Mouse (Mus musculus) midbrain, embryonic 14.5 days (tissue): ENCODE data around the gene Col17a1. TPM values are rescaled to one million over a fixed set of nuclear protein-coding genes. Genes with fewer than 3 reads are reported as not detected.

Source experiments
- ATAC-seq: fragments of 200-750 bp; cut with Nextera tagmentation; 2 replicates; pipeline ENCODE4 v1.8.0; 2017; ENCODE audit warnings: moderate number of reproducible peaks, moderate library complexity; ENCODE audit not compliant: low FRiP score, low TSS enrichment
- DNase-seq: peaks from one replicate; pipeline ENCODE4 v3.0.0-alpha.2; 2015
- H3K27ac ChIP-seq: fragments of 300-500 bp; sonication (generic); replicated peaks from 2 replicates; pipeline ENCODE4 v1.5.1; 2014; ENCODE audit warnings: mild to moderate bottlenecking, low read depth, low read length, moderate library complexity
- H3K27me3 ChIP-seq: fragments of 300-500 bp; sonication (generic); 2 replicates; pipeline ENCODE4 v1.6.1; 2014; ENCODE audit warnings: low read length, control low read depth, mixed read lengths; ENCODE audit not compliant: control insufficient read depth, insufficient read depth
- H3K36me3 ChIP-seq: fragments of 300-500 bp; sonication (generic); 2 replicates; pipeline ENCODE4 v1.6.1; 2014; ENCODE audit warnings: low read length, control low read depth; ENCODE audit not compliant: control insufficient read depth, insufficient read depth
- H3K4me1 ChIP-seq: fragments of 300-500 bp; sonication (generic); 2 replicates; pipeline ENCODE4 v1.6.1; 2014; ENCODE audit warnings: mild to moderate bottlenecking, antibody characterized with exemption, low read length, control low read depth; ENCODE audit not compliant: control insufficient read depth, insufficient read depth
- H3K4me2 ChIP-seq: fragments of 300-500 bp; sonication (generic); 2 replicates; pipeline ENCODE4 v1.6.1; 2014; ENCODE audit warnings: mild to moderate bottlenecking, low read length, moderate library complexity
- H3K4me3 ChIP-seq: fragments of 300-500 bp; sonication (generic); replicated peaks from 2 replicates; pipeline ENCODE4 v1.5.1; 2014; ENCODE audit warnings: low read depth, low read length
- H3K9ac ChIP-seq: fragments of 300-500 bp; sonication (generic); replicated peaks from 2 replicates; pipeline ENCODE4 v1.6.1; 2014; ENCODE audit warnings: mild to moderate bottlenecking, low read length, moderate library complexity
- H3K9me3 ChIP-seq: fragments of 300-500 bp; sonication (generic); 2 replicates; pipeline ENCODE4 v1.6.1; 2016; ENCODE audit warnings: low read length, control low read depth, mixed read lengths; ENCODE audit not compliant: control insufficient read depth
- WGBS: fragments of 180-500 bp; shearing (Covaris S2); extraction: QIAGEN DNeasy Blood & Tissue Kit; methylation state at CpG from one replicate; pipeline ENCODE4 v1.1.7; 2014; 5-methylcytosine and 5-hydroxymethylcytosine counted together
- polyA plus RNA-seq: library from polyadenylated mRNA; unstranded; fragments of >200 nt; fragmentation: Nextera tagmentation; extraction: Ambion mirVana; gene quantifications from 2 replicates; pipeline ENCODE4 v1.2.1, GENCODE M21; 2014

Col17a1 gene
- polyA plus RNA-seq, 1 experiment from 2014 or later, result 0.29 TPM

DNA sequence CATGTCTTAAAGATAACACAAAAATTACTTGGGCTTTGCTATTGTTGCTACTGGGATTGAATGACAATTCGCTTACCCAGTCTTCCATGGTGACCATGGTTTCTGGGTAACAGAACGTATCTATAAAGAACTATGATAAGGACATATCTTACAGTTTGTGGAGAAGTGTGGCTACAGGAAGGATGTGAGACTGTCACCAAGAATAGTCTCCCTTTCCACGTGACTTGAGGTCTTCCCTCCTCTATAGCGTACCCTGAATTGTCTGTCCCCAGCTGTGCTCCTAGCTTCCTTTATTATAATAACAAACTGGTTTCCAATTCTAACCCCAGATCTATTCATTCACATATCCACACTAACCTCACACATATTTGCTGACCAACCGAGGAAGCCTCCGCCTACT is 3.8 kb upstream of the Col17a1 start:
- no peak overlapping the region for H3K27ac ChIP-seq
- no peak overlapping the region for H3K9ac ChIP-seq
- no peak overlapping the region for H3K4me2 ChIP-seq
- no peaks in the 10 kb centered on the region for H3K9me3 ChIP-seq
- WGBS, result 91% methylated on average over 6 of the region's 6 CpGs
- no peak overlapping the region for H3K4me3 ChIP-seq
- H3K36me3 ChIP-seq, result no peaks in the 10 kb centered on the region
- no peak for ATAC-seq
- no peak for DNase-seq
- H3K4me1 ChIP-seq, result 0 out of 2 replicates have a peak, but pooled peaks cover under 1% of the 10 kb centered on the region
- H3K27me3 ChIP-seq, result no peaks in the 10 kb centered on the region

DNA sequence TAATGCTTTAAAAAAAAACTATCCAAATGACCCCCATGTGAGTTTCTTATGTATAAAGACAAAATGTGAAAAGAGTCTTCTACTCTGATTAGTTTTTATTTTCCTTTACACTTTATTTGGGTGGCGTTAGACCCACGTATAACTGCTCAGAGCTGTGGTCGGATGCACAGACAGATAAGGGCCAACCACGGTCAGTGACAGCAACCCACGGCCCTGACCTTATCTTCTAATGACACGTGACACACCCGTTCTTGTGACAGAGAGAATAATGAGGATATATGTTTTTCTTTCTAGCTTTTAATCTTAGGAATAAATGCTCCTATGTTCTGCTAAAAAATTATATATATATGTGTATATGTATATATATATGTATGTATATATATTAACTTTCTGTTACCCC is 2.3 kb downstream of the Col17a1 start:
- ATAC-seq (no peak), DNase-seq (no peak)
- Histone ChIP-seq H3K27me3 (no peaks in the 10 kb centered on the region), H3K4me1 (no peaks in the 10 kb centered on the region), H3K9me3 (no peaks in the 10 kb centered on the region), H3K4me3 (no peak overlapping the region), H3K9ac (no peak overlapping the region), H3K4me2 (no peak overlapping the region), H3K36me3 (no peaks in the 10 kb centered on the region), H3K27ac (no peak overlapping the region)
- 93% methylated on average over 7 of the region's 7 CpGs for WGBS

DNA sequence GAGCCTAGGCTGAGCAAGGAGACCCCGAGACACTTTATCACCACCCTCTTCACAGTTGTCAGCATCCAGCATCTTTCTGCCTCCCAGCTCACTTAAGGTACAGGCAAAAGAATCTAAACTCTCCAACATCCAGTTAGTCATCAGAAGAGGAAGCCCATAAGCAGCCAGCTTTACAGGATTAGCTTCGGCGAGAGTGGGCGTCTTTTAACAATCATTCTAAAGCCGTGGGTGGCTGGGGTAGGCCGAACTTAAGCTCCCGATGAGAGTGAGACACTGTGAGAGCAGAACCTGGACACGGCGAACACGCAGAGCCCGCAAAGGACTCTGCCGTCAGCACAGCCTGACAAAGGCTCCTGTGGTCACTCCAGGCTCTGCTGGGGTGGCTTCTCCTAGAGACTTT is 13.2 kb downstream of the Col17a1 start:
- WGBS, result 57% methylated on average over 12 of the region's 12 CpGs
- ATAC-seq, result no peak
- Histone ChIP-seq H3K4me1 (no peaks in the 10 kb centered on the region), H3K9me3 (no peaks in the 10 kb centered on the region), H3K4me3 (no peak overlapping the region), H3K27ac (no peak overlapping the region), H3K27me3 (no peaks in the 10 kb centered on the region), H3K9ac (no peak overlapping the region), H3K36me3 (no peaks in the 10 kb centered on the region), H3K4me2 (no peak overlapping the region)
- DNase-seq, result no peak

DNA sequence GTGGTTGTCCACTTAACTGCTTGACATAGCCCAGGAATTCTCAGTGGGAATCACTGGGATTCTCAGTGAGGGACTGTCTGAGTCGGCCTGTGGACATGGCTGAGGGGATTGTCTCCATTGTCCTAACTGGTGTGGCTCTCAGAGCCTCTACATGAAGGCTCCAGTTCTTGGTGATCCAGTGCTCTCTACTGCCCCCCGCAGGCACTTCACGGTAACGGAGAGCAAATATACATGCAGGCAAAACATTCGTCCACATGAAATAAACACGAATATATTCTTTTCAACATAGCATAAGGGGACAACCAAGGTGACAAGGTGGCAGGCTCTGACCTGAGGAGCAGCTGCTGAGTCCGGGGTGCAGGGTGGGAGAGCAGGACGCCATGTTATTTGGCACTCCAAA is 17.5 kb downstream of the Col17a1 start:
- DNase-seq (peak; percentile 32), ATAC-seq (no peak)
- H3K27me3 ChIP-seq, result no peaks in the 10 kb centered on the region
- H3K27ac ChIP-seq, result no peak overlapping the region
- no peaks in the 10 kb centered on the region for H3K36me3 ChIP-seq
- no peaks in the 10 kb centered on the region for H3K4me1 ChIP-seq
- H3K4me2 ChIP-seq, result no peak overlapping the region
- no peak overlapping the region for H3K9ac ChIP-seq
- no peak overlapping the region for H3K4me3 ChIP-seq
- no peaks in the 10 kb centered on the region for H3K9me3 ChIP-seq
- WGBS, result 39% methylated on average over 8 of the region's 8 CpGs

DNA sequence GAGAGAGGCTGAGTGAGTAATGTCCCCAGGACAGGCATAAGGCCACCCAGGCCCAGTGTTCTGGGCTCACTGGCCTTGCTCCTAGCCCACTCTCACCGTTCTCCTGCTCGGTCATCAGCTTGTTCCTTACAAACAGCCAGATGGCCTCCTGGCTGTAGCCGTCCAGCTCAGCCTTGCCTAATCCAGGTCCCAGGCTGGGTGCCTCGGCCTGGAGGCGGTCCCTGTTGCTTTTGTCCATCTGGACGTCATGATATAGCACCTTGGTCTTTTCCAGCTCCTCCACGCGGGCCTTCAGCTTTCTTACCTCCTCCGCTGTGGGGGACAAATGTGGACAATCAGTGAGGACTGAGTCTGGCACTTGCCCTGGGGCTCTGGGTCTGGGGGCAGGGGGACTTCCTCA is 23.5 kb downstream of the Col17a1 start:
- Histone ChIP-seq H3K4me3 (no peak overlapping the region), H3K36me3 (no peaks in the 10 kb centered on the region), H3K27me3 (no peaks in the 10 kb centered on the region), H3K4me1 (no peaks in the 10 kb centered on the region; the same call in 1 of the 2 replicates), H3K27ac (no peak overlapping the region), H3K4me2 (no peak overlapping the region), H3K9me3 (no peaks in the 10 kb centered on the region), H3K9ac (no peak overlapping the region)
- ATAC-seq, result no peak
- 66% methylated on average over 9 of the region's 9 CpGs for WGBS
- no peak for DNase-seq

DNA sequence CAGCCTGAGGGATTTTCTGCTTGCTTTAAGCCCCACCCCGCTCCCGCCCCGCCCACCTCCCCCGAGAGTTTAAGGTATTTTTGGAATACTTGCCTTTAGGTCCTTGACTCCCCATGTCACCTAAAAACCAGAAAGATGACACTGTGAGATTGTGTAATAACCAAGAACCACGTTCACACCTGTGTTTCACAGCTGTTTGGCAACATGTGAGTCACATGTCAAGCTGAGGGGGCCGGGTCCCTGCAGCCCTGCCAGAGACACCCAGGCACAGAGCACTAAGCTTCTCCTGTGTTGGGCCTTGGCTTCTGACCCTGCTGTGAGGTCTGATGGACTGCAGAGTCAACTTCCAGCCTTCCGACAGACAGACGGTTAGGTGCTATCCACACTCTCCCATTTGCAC is 24.3 kb downstream of the Col17a1 start:
- 43% methylated on average over 8 of the region's 8 CpGs for WGBS
- Histone ChIP-seq H3K27me3 (no peaks in the 10 kb centered on the region), H3K9me3 (no peaks in the 10 kb centered on the region), H3K9ac (no peak overlapping the region), H3K4me1 (no peaks in the 10 kb centered on the region; the same call in 1 of the 2 replicates), H3K36me3 (no peaks in the 10 kb centered on the region), H3K4me3 (no peak overlapping the region), H3K27ac (no peak overlapping the region), H3K4me2 (no peak overlapping the region)
- ATAC-seq (no peak), DNase-seq (no peak)

DNA sequence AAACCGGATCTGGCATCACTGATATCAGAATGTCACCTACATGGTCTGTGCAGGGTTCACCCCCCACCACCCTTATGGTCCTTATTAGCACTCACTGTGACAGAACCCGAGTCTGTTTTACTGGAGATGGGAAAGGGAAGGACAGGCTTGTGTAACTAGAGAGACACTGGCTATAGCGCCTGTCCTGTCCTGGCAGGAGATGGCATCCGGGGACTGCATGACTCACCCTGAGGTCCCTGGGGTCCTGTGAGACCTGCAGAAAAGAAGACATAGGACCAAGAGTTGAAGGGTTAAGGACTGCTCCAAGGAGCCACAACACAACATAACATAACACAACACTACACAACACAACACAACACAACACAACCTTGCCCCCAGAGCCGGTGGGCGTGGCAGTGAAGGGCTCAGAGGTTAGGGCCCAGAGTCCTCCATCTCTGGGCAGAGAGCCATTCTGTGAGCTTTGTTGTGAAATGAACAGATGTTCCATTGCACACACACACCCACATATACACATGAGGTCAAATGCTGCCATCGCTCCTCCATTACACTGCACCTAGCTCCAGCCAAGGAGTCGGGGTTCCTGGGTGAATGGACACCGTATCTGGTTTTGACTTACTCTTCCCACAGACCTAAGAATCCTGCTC is 32.0 kb downstream of the Col17a1 start:
- WGBS, result 91% methylated on average over 9 of the region's 9 CpGs
- no peak for ATAC-seq
- no peaks in the 10 kb centered on the region for H3K9me3 ChIP-seq
- no peak overlapping the region for H3K4me2 ChIP-seq
- no peaks in the 10 kb centered on the region for H3K27me3 ChIP-seq
- H3K36me3 ChIP-seq, result no peaks in the 10 kb centered on the region
- DNase-seq, result no peak
- no peak overlapping the region for H3K9ac ChIP-seq
- H3K27ac ChIP-seq, result no peak overlapping the region
- peaks cover 7% of the 10 kb centered on the region; the same call in 1 of the 2 replicates for H3K4me1 ChIP-seq
- H3K4me3 ChIP-seq, result no peak overlapping the region

DNA sequence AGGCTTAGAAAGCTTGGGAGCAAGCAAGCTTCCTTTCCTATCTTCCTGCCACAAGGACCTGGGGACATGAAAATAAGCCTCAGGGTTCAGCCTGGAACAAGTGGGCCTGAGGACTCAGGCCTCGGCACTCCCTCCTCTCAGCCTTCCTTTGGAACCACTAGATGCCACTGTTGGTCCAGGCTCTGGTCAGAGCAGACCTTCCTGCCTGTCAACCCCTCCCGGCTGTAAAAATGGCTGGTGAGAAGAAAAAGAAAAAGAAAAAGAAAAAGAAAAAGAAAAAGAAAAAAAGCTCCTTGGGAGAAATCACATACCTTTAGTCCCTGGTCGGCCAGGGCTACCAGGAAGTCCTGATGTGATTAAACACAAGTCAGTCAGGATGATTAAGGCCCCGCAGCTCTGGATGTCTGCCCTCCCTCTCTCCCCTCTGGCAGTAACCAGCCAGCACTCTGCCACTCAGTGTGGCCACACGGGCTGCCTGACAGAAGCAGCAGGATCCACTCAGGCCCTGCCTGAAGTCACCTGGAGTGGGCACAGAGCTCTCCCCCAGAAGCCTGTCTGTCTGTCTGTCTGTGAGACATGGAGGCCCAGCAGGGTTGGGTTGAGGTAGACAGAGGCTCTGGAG is 32.9 kb downstream of the Col17a1 start:
- Histone ChIP-seq H3K4me2 (no peak overlapping the region), H3K27me3 (no peaks in the 10 kb centered on the region), H3K4me1 (peaks cover 7% of the 10 kb centered on the region; the same call in 1 of the 2 replicates), H3K4me3 (no peak overlapping the region), H3K9ac (no peak overlapping the region), H3K27ac (peak overlapping the region; percentile 60; the same call in 1 of the 2 replicates), H3K9me3 (no peaks in the 10 kb centered on the region), H3K36me3 (no peaks in the 10 kb centered on the region)
- 12% methylated on average over 5 of the region's 5 CpGs for WGBS
- DNase-seq (peak; percentile 79), ATAC-seq (no peak)

DNA sequence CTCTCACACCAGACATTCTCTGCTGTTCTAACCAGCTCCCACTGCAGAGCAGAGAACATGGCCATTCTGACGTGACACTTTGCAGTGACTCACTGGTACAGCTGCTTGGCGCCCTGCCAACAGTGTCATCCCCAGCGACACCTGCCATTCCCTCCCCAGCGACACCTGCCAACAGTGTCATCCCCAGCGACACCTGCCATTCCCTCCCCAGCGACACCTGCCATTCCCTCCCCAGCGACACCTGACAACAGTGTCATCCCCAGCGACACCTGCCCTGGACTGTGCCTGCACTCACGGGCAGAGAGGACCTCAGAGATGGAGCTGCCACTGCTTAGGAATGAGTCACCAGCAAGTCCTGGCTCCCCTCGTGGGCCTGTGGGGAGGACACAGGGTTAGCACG is 37.0 kb downstream of the Col17a1 start:
- Histone ChIP-seq H3K4me1 (peaks cover 7% of the 10 kb centered on the region; the same call in 1 of the 2 replicates), H3K4me2 (no peak overlapping the region), H3K9ac (no peak overlapping the region), H3K36me3 (no peaks in the 10 kb centered on the region), H3K27me3 (no peaks in the 10 kb centered on the region), H3K9me3 (no peaks in the 10 kb centered on the region), H3K4me3 (no peak overlapping the region), H3K27ac (no peak overlapping the region)
- no peak for ATAC-seq
- 78% methylated on average over 11 of the region's 11 CpGs for WGBS
- DNase-seq, result no peak
